Mouse (Mus musculus) hematopoietic stem cell, adult 5-6 weeks (primary cell): ENCODE data around the gene Gm9803. TPM values are rescaled to one million over a fixed set of nuclear protein-coding genes. Genes with fewer than 3 reads are reported as not detected.
"Not testable (repeated sequence)": the region's sequence is repeated elsewhere in the genome, so short reads cannot be mapped to it uniquely, and the experiment has no call there.

Source experiments
- ATAC-seq, 2 experiments: fragments of 125-278 bp in 1 of 2; replicated peaks in 1 of 2; 2 replicates each; pipeline ENCODE4 v1.8.0; 2016 to 2017; ENCODE audit warnings: inconsistent platforms in 2 of 2, mild to moderate bottlenecking in 2 of 2, moderate number of reproducible peaks in 2 of 2, low read depth in 1 of 2, moderate TSS enrichment in 1 of 2; ENCODE audit not compliant: low FRiP score in 2 of 2, poor library complexity in 2 of 2, severe bottlenecking in 2 of 2, insufficient read depth in 1 of 2, low TSS enrichment in 1 of 2
- total RNA-seq: library from RNA; stranded (forward); fragments of 172-1452, 232-1000 nt; gene quantifications from 2 replicates; pipeline ENCODE4 v1.2.3, GENCODE M21; 2017

Gm9803 gene
- total RNA-seq: 2.0 and 5.2 TPM in 2 replicates

DNA sequence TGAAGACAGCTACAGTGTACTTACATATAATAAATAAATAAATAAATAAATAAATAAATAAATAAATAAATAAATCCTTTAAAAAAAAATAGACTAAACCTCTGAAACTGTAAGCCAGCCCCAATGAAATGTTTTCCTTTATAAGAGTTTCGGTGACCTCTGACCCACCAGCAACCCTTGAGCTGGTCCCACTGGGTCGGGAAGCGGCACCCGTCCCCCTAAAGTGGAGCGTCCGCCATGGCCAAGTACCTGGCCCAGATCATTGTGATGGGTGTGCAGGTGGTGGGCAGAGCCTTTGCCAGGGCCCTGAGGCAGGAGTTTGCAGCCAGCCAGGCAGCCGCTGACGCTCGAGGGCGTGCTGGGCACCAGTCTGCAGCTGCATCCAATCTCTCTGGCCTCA lies at the start of gene Gm9803:
TSS of gene Gm9803 (plus strand) at position 154 of the 400 bp plus-strand sequence.
- ATAC-seq: not testable (repeated sequence)

DNA sequence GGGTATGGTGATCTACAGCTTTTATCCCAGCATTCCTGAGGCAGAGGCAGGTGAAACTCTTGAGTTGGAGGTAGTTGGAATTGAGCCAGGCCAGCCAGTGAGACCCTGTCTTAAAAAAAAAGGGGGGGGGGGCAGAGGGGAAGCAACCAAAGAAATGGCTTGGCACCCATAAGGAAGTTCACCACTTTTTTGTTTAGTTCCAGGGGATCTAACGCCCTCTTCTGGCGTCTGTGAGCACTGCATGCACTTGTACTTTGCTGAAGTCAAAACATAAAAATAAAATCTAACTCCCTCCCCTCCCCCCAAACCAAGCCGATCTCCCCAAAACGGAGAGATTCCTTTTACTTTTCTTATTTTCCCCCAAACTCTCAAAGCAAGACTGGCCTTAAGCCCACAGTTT lies 48.5 kb upstream of the Gm9803 start:
- ATAC-seq: no peak

DNA sequence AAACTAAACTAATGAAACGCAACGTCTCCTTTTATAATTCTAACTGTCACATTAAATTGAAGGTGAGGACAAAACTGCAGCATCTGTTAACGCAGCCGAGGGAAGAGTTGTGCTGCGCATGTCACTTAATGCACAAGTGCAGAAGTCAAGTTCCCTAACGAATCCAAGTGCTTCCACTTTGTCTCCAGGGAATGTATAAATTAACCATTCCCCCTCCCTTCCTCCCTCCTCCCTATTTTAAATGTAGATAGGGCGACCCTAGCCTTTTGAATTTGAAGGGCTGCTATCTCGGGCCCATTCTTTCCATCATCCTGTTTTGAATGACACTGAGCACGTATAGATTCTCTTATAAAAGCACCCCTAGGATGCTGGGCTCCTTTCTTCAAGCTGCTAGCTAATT lies 46.4 kb upstream of the Gm9803 start:
- no peak for ATAC-seq

DNA sequence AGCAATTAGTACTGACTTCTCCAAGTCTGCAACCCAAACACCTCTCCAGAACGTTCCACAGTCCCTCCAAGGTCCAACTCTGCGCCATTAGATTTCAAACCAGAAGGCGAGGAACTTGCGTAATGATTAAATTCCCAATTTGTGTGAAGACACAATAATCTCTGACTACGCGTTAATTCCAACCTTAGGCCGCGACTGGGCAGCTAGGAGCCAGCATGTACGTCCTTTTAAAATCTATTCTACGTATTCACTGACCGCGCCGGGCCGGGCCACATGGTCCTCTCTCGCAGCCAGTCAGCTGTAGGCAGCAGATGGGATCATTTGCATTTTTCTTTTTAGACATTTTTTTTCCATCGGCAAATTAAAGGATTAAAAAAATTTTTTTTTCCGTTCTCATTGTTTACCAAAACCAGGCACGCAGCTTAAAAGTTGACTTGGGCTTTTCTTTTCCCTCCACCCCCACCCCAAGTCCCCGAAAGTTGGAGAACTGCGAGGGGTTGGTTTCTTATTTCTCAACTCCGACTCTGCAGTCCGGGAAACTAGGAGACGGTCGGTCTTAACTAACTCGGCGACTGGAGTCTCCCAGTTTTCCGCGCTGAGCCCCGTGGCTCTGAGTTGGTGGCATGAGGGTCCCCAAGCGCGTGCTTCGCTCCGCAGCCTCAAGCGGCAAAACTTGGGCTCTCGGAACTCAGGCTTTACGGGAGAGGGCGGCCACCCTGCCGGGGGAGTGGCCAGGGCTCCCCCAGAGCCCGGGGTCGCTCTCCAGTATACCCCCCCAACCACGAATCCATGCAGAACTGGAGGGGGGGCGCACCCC lies 45.8 kb upstream of the Gm9803 start:
- ATAC-seq: 0 out of 4 replicates have a peak, but pooled peaks of 1 of the 2 experiments have one; percentile 42

DNA sequence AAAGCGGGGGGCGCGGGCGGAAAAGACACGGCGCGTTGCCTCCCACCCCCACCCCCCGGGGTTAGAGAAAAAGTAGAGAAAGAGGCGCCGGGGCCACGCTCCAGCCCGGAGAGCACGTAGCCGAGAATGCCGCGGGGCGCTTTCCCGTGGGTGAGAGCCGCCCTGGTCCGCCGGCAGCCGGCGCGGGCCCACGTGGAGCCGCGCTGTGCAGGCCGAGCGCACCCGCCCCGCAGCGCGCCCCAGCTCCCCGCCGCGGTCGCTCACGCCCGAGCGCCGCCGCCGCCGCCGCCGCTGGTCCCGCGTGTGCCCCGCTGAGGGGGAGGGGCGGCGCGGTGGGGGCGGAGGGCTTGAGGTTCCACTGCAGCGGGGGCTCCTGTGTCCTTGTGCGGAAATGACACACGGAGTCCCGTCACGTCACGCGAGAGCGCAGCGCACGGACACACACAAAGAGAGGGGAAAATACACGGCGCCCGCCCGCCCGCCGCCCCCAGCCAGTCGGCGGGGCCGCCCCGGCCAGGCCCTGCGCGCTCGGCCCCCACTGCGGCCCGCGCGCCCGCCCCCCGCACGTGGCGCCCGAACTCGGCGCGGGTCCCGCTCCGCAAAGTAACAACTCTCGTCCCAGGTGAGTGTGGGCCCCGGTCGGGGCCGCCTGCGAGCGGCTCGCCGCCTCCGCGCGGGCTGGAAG lies 45.0 kb upstream of the Gm9803 start, which contains the start of gene Bend3:
TSS of gene Bend3 (plus strand) at position 81 of the 685 bp plus-strand sequence.
- ATAC-seq: no peak

DNA sequence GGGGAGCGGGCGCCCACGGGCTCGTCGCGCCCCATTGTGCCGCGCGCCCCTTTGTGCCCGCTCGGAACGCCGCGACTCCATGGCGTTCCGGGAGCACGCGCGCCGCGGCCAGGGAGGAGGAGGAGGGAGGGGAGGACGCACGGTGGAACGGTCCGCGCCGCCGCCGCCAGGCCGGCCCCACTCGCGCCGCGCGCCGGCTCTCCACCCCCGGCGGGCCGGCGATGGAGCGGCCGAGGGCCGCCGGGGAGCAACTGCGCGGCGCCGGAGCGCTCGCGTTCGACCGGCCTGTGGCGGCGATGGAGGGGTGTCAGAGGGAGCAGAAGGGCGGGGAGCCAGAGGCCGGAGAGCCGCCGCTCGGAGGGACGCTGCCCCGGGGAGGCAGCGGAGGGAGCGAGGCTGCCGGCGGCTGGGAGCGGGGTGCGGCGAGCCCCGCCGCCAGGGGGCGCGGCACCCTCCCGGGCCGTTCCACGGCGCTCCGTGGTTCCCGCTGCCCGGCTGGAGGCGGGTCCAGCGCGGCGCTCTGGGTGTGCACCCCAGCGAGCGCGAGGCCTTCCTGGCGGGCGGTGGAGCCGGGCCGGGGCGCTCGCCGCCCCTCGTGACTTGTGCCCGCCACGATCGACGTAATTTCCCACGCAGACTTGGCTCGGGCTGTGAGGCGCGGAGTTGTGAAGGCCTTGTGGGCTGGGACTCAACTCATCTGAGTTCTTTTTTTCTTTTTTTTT lies 44.3 kb upstream of the Gm9803 start:
- peak; percentile 86 to 90 for ATAC-seq

DNA sequence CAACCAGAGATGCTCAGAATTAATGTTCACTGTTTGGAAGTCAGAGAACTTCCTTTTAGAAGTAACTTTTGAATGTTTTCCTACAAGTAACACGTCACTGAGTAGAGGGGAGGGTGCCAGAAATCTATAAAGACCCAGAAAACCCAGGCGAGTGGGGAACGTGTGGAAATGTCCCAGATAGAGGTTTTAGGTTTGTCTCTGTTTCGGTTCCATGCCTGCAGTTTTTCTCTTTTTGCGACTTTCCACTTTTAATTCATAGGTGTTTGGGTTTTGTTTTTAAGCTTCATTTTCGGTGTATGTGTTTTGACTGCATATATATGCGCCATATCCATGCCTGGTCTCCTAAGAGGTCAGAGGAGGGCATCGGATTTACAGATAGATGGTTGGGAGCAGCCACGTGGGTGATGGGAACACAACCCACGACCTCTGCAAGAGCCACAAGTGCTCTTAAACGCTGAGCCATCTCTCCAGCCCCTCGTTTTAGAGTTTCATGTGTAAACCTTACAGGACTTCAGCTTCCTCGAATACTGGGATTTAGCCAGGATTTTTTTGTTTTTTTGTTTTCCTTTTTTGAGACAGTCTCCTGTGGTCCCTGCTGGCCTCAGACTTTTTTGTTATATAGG lies 43.5 kb upstream of the Gm9803 start:
- no peak for ATAC-seq

DNA sequence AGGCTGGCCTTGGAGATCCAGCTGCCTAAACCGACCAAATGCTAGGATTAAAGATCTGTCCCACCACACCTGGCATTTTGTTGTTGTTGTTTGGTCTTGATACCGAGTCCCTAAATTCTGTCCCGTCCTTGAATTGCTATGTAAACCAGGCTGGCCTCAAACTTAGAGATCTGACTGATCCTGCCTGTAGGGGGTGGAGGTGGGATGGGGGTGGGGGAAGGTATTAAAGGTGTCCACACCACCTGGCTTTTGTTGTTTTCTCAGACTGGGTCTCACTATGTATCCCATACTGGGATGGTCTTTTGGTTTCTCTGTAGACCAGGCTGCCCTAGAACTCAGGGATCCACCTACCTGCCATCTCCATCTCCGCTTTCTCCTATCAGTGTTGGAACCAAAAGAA lies 42.7 kb upstream of the Gm9803 start:
- ATAC-seq: no peak

DNA sequence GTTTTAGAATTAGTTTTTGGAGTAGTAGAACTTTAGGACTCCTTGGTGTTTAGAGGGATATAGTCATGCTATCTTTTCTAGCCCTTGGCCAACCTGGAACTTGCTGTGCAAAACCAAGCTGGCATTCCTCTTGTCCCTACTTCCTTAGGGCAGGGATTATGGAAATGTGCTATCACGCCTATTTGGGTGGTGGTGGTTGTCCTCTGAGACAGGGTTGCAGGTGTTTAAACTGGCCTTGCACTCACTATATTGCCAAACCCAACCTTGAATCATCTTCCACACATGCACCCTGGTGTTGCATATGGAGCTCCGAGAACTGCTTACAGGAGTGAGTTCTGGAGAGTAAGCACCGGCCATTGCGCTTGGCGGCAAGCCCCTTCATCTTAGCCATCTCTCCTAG lies 41.9 kb upstream of the Gm9803 start:
- no peak for ATAC-seq

DNA sequence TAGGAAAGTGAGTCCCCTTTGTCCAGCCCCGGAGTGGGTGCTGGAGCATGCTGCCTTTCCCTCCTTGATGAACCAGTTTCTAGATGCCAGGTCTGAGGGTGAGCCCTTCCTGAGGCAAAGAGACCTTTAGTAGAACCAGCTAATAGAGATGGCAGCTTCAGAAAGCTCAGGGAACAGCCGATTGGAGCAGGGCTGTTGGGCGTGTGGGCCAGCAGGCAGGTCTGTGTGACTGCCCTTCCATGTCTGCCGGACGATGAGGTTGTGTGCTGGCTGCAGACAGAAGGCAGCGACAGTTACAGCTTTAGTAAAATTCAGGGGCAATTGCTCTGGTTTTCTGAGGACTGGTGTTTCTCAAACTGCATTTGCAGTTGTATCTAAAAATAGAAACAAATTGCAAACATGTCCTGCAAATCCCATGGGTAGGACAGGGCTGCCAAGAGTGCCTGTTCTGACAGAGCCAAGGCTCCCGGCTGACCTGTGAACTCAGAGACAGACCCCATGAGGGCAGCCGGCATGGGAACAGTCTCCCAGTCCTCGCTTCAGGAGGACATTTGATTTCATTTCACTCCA lies 40.4 kb upstream of the Gm9803 start:
- no peak for ATAC-seq

DNA sequence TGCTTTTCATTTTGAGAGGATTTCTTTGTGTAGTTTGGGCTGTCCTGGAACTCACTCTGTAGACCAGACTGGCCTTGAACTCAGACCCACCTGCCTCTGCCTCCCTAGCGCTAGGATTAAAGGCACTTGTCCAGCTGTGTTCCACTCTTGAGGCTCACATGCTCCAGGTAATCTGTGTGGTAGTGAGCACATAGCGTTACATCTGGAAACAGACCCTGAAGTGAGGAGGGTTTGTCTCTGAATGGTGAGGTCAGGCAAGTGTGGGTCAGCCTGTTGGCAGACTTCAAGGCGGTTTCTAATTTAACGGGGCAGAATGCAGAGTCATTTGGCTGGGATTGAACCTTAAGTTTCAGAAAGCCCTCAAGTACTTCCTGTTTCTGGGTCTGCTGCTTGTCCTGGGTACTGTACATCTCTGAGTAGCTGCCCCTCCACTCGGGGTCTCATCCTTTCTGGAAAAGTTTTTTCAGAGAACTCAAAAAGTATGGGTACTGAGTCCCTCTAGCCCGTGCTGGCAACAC lies 38.1 kb upstream of the Gm9803 start:
- ATAC-seq: peak in 1 of 2 experiments; percentile 26; a peak in 1 of 4 replicates

DNA sequence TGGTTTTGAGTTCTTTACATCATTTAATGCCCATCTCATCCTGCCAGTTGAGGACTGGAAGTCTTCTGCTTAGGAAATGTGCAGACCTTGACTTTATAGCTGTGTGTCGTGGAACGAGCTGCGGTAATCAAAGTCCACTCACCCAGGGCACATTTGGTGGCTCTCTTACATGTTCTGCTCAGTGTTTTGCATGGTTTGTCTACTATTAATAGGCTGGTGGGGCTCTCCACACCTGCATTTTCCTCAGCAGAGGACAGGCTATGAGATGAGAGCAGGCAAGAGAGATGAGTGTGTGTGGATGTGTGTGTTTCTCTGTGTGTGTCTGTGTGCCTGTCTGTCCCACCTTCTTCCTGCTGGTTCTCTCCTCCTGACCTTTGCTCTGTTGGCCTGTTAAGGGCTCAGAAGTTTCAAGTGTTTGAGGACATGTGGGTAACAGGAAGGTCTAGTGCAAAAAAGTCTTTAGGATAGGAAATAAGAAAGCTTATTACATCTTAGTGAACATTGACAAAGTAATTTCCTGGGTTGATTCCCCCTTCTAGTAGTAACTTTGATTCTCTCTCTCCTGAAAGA lies 36.4 kb upstream of the Gm9803 start:
- ATAC-seq: no peak

DNA sequence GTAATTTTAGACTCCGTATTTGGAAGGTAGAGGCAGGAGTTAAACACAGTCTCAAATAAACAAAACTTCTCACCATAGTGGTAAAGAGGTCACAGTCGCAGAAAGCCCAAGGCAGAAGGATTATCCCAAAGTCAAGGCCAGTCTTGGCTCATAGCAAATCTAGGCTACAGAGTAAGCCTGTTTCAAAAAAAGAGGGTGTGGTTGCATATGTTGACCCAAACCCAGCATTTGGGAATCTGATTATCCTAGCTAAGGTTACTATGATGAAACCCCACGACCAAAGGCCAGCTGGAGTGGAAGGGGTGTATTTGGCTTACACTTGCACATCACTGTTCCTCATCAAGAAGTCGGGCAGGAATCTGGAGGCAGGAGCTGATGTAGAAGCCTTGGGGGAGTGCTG lies 35.6 kb upstream of the Gm9803 start:
- no peak for ATAC-seq

DNA sequence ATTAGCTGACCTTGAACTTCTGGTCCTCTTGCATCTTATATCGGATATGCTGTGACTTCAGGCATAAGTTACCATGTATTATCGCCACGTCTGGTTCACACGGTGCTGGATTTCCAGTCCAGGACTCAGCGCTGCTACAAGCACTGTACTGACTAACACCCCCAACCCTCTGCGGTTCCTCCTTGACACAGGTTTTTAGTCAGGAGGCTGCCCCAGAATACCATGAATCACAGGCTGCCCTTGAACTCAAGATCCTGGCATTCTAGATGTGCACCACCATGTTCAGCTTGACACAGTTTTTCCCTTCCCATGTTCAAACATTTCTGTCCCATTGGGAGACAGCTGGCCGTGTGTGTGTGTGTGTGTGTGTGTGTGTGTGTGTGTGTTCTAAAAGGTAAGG lies 34.7 kb upstream of the Gm9803 start:
- ATAC-seq: no peak

DNA sequence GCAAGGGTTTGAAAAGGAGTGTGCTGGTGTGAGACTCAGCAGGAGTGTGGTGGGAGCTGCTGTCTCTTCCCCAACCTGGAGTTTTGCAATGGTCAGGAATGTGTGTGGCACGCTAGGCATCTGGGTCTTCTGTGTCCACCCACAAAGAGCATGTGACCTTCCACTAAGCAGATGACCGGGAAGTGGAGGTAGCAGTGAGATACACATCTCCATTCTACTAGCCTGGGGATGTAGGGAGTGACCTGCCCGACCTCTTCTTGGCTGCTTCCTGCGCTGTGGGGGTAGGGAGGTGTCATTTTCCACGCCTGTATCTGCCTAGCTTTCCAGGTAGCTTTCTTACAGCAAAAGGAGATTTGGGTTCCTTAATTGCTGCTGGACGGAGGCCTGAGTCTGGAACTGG lies 34.3 kb upstream of the Gm9803 start:
- ATAC-seq: no peak

DNA sequence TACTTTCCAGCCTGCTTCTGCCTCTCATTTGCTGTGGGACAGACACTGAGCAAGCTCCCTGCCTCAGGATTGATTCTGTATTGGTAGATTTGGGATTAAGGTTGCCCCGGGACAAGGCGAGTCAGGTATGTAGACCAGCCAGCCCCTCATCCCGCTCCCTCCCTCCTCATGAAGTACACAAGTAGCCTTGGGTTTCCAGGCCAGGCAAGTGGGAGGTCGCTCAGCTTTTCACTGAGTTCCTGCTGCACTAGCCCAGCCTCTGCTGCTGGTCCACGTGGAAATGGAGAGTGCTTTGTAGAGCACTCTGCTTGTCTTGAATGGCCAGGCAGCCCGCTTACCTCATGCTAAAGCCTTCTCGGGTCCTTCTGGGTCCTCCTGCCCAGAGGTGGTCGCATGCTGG lies 33.9 kb upstream of the Gm9803 start:
- ATAC-seq: no peak

DNA sequence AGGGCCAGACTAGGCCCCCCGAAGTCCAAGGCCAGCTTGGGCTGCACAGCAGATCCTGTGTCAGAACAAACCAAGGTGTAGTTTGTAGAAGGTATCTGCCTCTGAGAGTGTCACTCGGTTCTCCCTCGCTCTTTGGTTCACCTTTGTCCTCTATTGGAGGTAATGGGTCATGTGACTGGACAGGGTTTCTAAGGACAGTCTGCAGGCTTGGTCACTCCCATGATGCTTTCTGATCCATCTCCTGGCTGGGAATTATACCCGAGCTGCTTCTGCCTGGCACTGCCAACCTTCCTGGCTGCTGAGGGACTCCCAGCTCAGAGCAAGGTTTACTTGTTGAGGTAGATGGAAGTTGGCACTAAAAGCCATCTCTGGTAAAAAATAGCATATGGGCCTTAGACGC lies 33.0 kb upstream of the Gm9803 start:
- ATAC-seq: no peak
